Mouse (Mus musculus): ENCODE measurements around the gene I830077J02Rik.
"Not testable (repeated sequence)": the region's sequence is repeated elsewhere in the genome, so short reads cannot be mapped to it uniquely, and the experiment has no call there.

Gene I830077J02Rik

GRCm38 (mm10) chr3:105932240-105933071 is at the start of gene I830077J02Rik:
Gene I830077J02Rik, minus strand, starts transcription at chr3:105932664.
- DNase-seq (ENCODE audit: low spot score) = no peak

- DNase-seq (ENCODE audit: low spot score) = no peak
Observed at GRCm38 (mm10) chr3:105974174-105974573, 41.7 kb upstream of the I830077J02Rik start.

GRCm38 (mm10) chr3:105973411-105973810 is 40.9 kb upstream of the I830077J02Rik start, which contains the start of gene Ovgp1:
Gene Ovgp1, plus strand, starts transcription at chr3:105973711.
- no peak for DNase-seq (ENCODE audit: low spot score)

GRCm38 (mm10) chr3:105971831-105972446 is 39.5 kb upstream of the I830077J02Rik start:
- no peak for DNase-seq (ENCODE audit: low spot score)

- peak; percentile 18 for DNase-seq (ENCODE audit: low spot score)
Observed at GRCm38 (mm10) chr3:105960700-105961099, 28.2 kb upstream of the I830077J02Rik start.

GRCm38 (mm10) chr3:105959999-105960398 is 27.5 kb upstream of the I830077J02Rik start, which contains the start of gene Atp5f1:
Gene Atp5f1, minus strand, starts transcription at chr3:105960099.
- no peak for DNase-seq (ENCODE audit: low spot score)

GRCm38 (mm10) chr3:105959585-105959984 is 27.1 kb upstream of the I830077J02Rik start:
- DNase-seq (ENCODE audit: low spot score) = no peak

GRCm38 (mm10) chr3:105958974-105959580 is 26.6 kb upstream of the I830077J02Rik start, which contains the start of gene Wdr77:
Gene Wdr77, plus strand, starts transcription at chr3:105959369.
- DNase-seq (ENCODE audit: low spot score) = peak; percentile 95

- no peak for DNase-seq (ENCODE audit: low spot score)
Observed at GRCm38 (mm10) chr3:105958204-105958603, 25.7 kb upstream of the I830077J02Rik start.

GRCm38 (mm10) chr3:105957235-105957634 is 24.8 kb upstream of the I830077J02Rik start:
- no peak for DNase-seq (ENCODE audit: low spot score)

- no peak for DNase-seq (ENCODE audit: low spot score)
Observed at GRCm38 (mm10) chr3:105951348-105951747, 18.9 kb upstream of the I830077J02Rik start.

GRCm38 (mm10) chr3:105936111-105936510 is 3.6 kb upstream of the I830077J02Rik start:
- DNase-seq (ENCODE audit: low spot score) = no peak

- no peak for DNase-seq (ENCODE audit: low spot score)
Observed at GRCm38 (mm10) chr3:105935033-105935432, 2.6 kb upstream of the I830077J02Rik start.

- no peak for DNase-seq (ENCODE audit: low spot score)
Observed at GRCm38 (mm10) chr3:105933926-105934325, 1.5 kb upstream of the I830077J02Rik start.

GRCm38 (mm10) chr3:105931095-105931494 is 1.4 kb downstream of the I830077J02Rik start:
- no peak for DNase-seq (ENCODE audit: low spot score)

GRCm38 (mm10) chr3:105929821-105930220 is 2.6 kb downstream of the I830077J02Rik start:
- no peak for DNase-seq (ENCODE audit: low spot score)

GRCm38 (mm10) chr3:105928781-105929180 is 3.7 kb downstream of the I830077J02Rik start:
- no peak for DNase-seq (ENCODE audit: low spot score)

- no peak for DNase-seq (ENCODE audit: low spot score)
Observed at GRCm38 (mm10) chr3:105928195-105928569, 4.3 kb downstream of the I830077J02Rik start.

GRCm38 (mm10) chr3:105927561-105928194 is 4.8 kb downstream of the I830077J02Rik start:
- no peak for DNase-seq (ENCODE audit: low spot score)

- DNase-seq (ENCODE audit: low spot score) = no peak
Observed at GRCm38 (mm10) chr3:105924616-105925015, 7.8 kb downstream of the I830077J02Rik start.

- DNase-seq (ENCODE audit: low spot score) = no peak
Observed at GRCm38 (mm10) chr3:105921959-105922358, 10.5 kb downstream of the I830077J02Rik start.

GRCm38 (mm10) chr3:105920743-105921142 is 11.7 kb downstream of the I830077J02Rik start:
- DNase-seq (ENCODE audit: low spot score) = not testable (repeated sequence)
